Comparison of ENCODE assay signal across 23 mouse cellular contexts in the genomic region with DNA sequence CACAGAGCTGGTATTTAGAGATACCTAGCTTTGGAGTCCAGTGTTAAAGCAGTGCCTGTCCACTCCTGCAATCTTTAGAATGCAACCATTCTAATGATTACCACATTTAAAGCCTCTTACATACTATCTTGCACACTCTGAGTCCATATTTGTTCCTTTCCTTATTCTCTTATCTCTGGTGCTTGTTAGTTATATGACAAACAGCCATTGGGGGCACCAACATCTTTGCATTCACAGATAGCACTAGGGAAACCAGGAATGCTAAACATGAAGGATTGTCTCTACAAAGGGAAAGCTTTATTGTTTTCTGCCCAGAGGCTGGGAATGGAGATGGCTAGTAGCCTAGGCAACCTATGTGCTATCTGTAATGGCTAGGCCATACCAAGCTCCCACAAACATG. TPM values are rescaled to one million over a fixed set of nuclear protein-coding genes. Genes with fewer than 3 reads are reported as not detected.
DNase-seq lines count a peak whose midpoint lies in the region; ATAC-seq lines count a peak whose summit lies in the region.
"Had no signal": no experiment of that assay in that cellular context is flagged by ENCODE, and none has a peak within 500 bp of the region (broad histone marks: within the 10 kb centered on the region; RNA-seq: fewer than 3 reads in every experiment).

No protein-coding gene starts in this region.

- H3K4me3 ChIP-seq in heart, embryonic 12.5 days: no peak overlapping the region
- no peak overlapping the region for H3K4me3 ChIP-seq in liver, embryonic 12.5 days
- H3K4me3 ChIP-seq in liver, embryonic 15.5 days (replicated peaks): no peak overlapping the region
- H3K4me3 ChIP-seq in kidney, embryonic 14.5 days (ENCODE audit: low read length): no peak overlapping the region
- H3K4me3 ChIP-seq: forebrain, embryonic 12.5 days; forebrain, embryonic 15.5 days; heart, adult 2 months; heart, embryonic 10.5 days; hindbrain, embryonic 12.5 days had no signal

- peaks cover 3% of the 10 kb centered on the region; the same call in 1 of the 2 replicates for H3K9me3 ChIP-seq in heart, embryonic 12.5 days (replicated peaks)
- H3K9me3 ChIP-seq in liver, embryonic 12.5 days (replicated peaks): no peaks in the 10 kb centered on the region
- H3K9me3 ChIP-seq in liver, embryonic 15.5 days (replicated peaks): no peaks in the 10 kb centered on the region
- no peaks in the 10 kb centered on the region for H3K9me3 ChIP-seq in kidney, embryonic 14.5 days (ENCODE audit: control insufficient read depth, low read length)
- H3K9me3 ChIP-seq: forebrain, embryonic 12.5 days; forebrain, embryonic 15.5 days; heart, embryonic 10.5 days; hindbrain, embryonic 12.5 days had no signal

- peaks cover 34% of the 10 kb centered on the region for H3K36me3 ChIP-seq in heart, embryonic 12.5 days
- peaks cover 38% of the 10 kb centered on the region for H3K36me3 ChIP-seq in liver, embryonic 12.5 days
- peaks cover 18% of the 10 kb centered on the region for H3K36me3 ChIP-seq in liver, embryonic 15.5 days (replicated peaks)
- H3K36me3 ChIP-seq in kidney, embryonic 14.5 days (ENCODE audit: control insufficient read depth, insufficient read depth, low read length): peaks cover 4% of the 10 kb centered on the region; the same call in 1 of the 2 replicates

- no peak for ATAC-seq in heart, embryonic 12.5 days (ENCODE audit: insufficient number of reproducible peaks, low FRiP score)
- peak; percentile 45 for ATAC-seq in liver, embryonic 12.5 days
- ATAC-seq in liver, embryonic 15.5 days (ENCODE audit: insufficient read depth): peak; percentile 36; the same call in 1 of the 2 replicates
- ATAC-seq in megakaryocyte progenitor cell, adult 5-6 weeks (replicated peaks; ENCODE audit: poor library complexity): peak; percentile 22; the same call in 1 of the 2 replicates
- ATAC-seq in kidney, embryonic 14.5 days (ENCODE audit: low FRiP score, low TSS enrichment): no peak
- ATAC-seq: activated CD4-positive, CD25-positive, alpha-beta regulatory T cell, adult 4 months; forebrain, embryonic 15.5 days; hindbrain, embryonic 16.5 days had no signal

- no peak overlapping the region for H3K27ac ChIP-seq in heart, embryonic 12.5 days (ENCODE audit: poor library complexity, severe bottlenecking)
- H3K27ac ChIP-seq in liver, embryonic 12.5 days: peak overlapping the region; percentile 85
- H3K27ac ChIP-seq in liver, embryonic 15.5 days (replicated peaks): peak overlapping the region; percentile 85
- no peak overlapping the region for H3K27ac ChIP-seq in kidney, embryonic 14.5 days (ENCODE audit: low read depth, low read length)
- H3K27ac ChIP-seq: forebrain, embryonic 12.5 days; forebrain, embryonic 15.5 days; heart, adult 2 months; heart, embryonic 10.5 days; hindbrain, embryonic 12.5 days had no signal

- no peak overlapping the region for H3K9ac ChIP-seq in heart, embryonic 12.5 days
- no peak overlapping the region for H3K9ac ChIP-seq in liver, embryonic 12.5 days
- H3K9ac ChIP-seq in liver, embryonic 15.5 days: no peak overlapping the region
- H3K9ac ChIP-seq in kidney, embryonic 14.5 days (ENCODE audit: low read depth, low read length): no peak overlapping the region
- H3K9ac ChIP-seq: forebrain, embryonic 12.5 days; forebrain, embryonic 15.5 days; hindbrain, embryonic 12.5 days had no signal

- H3K4me2 ChIP-seq in heart, embryonic 12.5 days: no peak overlapping the region
- peak overlapping the region; percentile 14 for H3K4me2 ChIP-seq in liver, embryonic 12.5 days
- peak overlapping the region; percentile 59 for H3K4me2 ChIP-seq in liver, embryonic 15.5 days
- H3K4me2 ChIP-seq in kidney, embryonic 14.5 days (replicated peaks; ENCODE audit: low read depth, low read length): no peak overlapping the region
- H3K4me2 ChIP-seq: forebrain, embryonic 12.5 days; forebrain, embryonic 15.5 days; hindbrain, embryonic 12.5 days had no signal

- H3K27me3 ChIP-seq in heart, embryonic 12.5 days (replicated peaks): no peaks in the 10 kb centered on the region
- H3K27me3 ChIP-seq in liver, embryonic 12.5 days (replicated peaks): no peaks in the 10 kb centered on the region
- no peaks in the 10 kb centered on the region for H3K27me3 ChIP-seq in liver, embryonic 15.5 days
- H3K27me3 ChIP-seq in kidney, embryonic 14.5 days (ENCODE audit: control insufficient read depth, insufficient read depth, low read length): no peaks in the 10 kb centered on the region
- H3K27me3 ChIP-seq: forebrain, embryonic 12.5 days; forebrain, embryonic 15.5 days; hindbrain, embryonic 12.5 days had no signal

- no peaks in the 10 kb centered on the region; the same call in 1 of the 2 replicates for H3K4me1 ChIP-seq in heart, embryonic 12.5 days (replicated peaks)
- peaks cover 56% of the 10 kb centered on the region for H3K4me1 ChIP-seq in liver, embryonic 12.5 days
- H3K4me1 ChIP-seq in liver, embryonic 15.5 days (replicated peaks): peaks cover 61% of the 10 kb centered on the region
- H3K4me1 ChIP-seq in kidney, embryonic 14.5 days (ENCODE audit: control insufficient read depth, insufficient read depth, low read length): no peaks in the 10 kb centered on the region
- H3K4me1 ChIP-seq: forebrain, embryonic 12.5 days; forebrain, embryonic 15.5 days; heart, embryonic 10.5 days; hindbrain, embryonic 12.5 days had no signal

- peak; percentile 1 for DNase-seq in heart, adult 11 months
- DNase-seq in kidney, adult 8-10 months: no peak
- no peak for DNase-seq in spleen, postnatal 4 days (ENCODE audit: low spot score in 2 of 2)
- DNase-seq: adrenal gland, adult 8-10 months; adrenal gland, postnatal 25 days; cerebellum, adult 18-20 months; cerebellum, adult 9-10 months; cerebellum, postnatal 14 days; gastrocnemius, postnatal 25 days; heart, adult 2 months had no signal

RNA-seq across cellular contexts. Expression of gene Coa4, which starts 33.0 kb away (rescaled TPM):
- 18.9 and 19.2 TPM in 2 replicates for polyA plus RNA-seq in heart, embryonic 12.5 days (2016; fragmentation: Nextera tagmentation; extraction: Ambion mirVana)
- polyA plus RNA-seq in liver, embryonic 12.5 days (2016; fragmentation: Nextera tagmentation; extraction: Ambion mirVana): 15.1 and 18.1 TPM in 2 replicates
- 11.5 and 12.3 TPM in 2 replicates for polyA plus RNA-seq in liver, embryonic 15.5 days (2015; fragmentation: Nextera tagmentation; extraction: Ambion mirVana)
- 10.7 and 21.3 TPM in 2 replicates for total RNA-seq in megakaryocyte progenitor cell, adult 5-6 weeks (2015)
- 11.6 and 13.0 TPM in 2 replicates for total RNA-seq in megakaryocyte progenitor cell, adult 5-6 weeks (2017)
- 23.8 and 27.1 TPM in 2 replicates for polyA plus RNA-seq in kidney, embryonic 14.5 days (2014; fragmentation: Nextera tagmentation; extraction: Ambion mirVana)

RNA-seq across cellular contexts. Expression of gene Rab6a, which starts 37.3 kb away (rescaled TPM):
- 122 and 124 TPM in 2 replicates for polyA plus RNA-seq in heart, embryonic 12.5 days (2016; fragmentation: Nextera tagmentation; extraction: Ambion mirVana)
- polyA plus RNA-seq in liver, embryonic 12.5 days (2016; fragmentation: Nextera tagmentation; extraction: Ambion mirVana): 60.7 and 62.0 TPM in 2 replicates
- 39.1 TPM in 2 replicates for polyA plus RNA-seq in liver, embryonic 15.5 days (2015; fragmentation: Nextera tagmentation; extraction: Ambion mirVana)
- total RNA-seq in megakaryocyte progenitor cell, adult 5-6 weeks (2015): 74.1 and 84.7 TPM in 2 replicates
- total RNA-seq in megakaryocyte progenitor cell, adult 5-6 weeks (2017): 61.0 and 61.8 TPM in 2 replicates
- 100 and 120 TPM in 2 replicates for polyA plus RNA-seq in kidney, embryonic 14.5 days (2014; fragmentation: Nextera tagmentation; extraction: Ambion mirVana)

RNA-seq across cellular contexts. Expression of gene Mrpl48, which starts 38.2 kb away (rescaled TPM):
- 74.3 and 76.2 TPM in 2 replicates for polyA plus RNA-seq in heart, embryonic 12.5 days (2016; fragmentation: Nextera tagmentation; extraction: Ambion mirVana)
- 53.2 and 56.3 TPM in 2 replicates for polyA plus RNA-seq in liver, embryonic 12.5 days (2016; fragmentation: Nextera tagmentation; extraction: Ambion mirVana)
- 34.0 and 41.3 TPM in 2 replicates for polyA plus RNA-seq in liver, embryonic 15.5 days (2015; fragmentation: Nextera tagmentation; extraction: Ambion mirVana)
- 60.1 and 76.3 TPM in 2 replicates for total RNA-seq in megakaryocyte progenitor cell, adult 5-6 weeks (2015)
- total RNA-seq in megakaryocyte progenitor cell, adult 5-6 weeks (2017): 91.0 and 99.4 TPM in 2 replicates
- polyA plus RNA-seq in kidney, embryonic 14.5 days (2014; fragmentation: Nextera tagmentation; extraction: Ambion mirVana): 91.3 and 95.4 TPM in 2 replicates

RNA-seq across cellular contexts. Expression of gene Dnajb13, which starts 55.1 kb away (rescaled TPM):
- 0.10 and 0.28 TPM in 2 replicates for polyA plus RNA-seq in heart, embryonic 12.5 days (2016; fragmentation: Nextera tagmentation; extraction: Ambion mirVana)
- 2.5 TPM in 2 replicates for polyA plus RNA-seq in liver, embryonic 12.5 days (2016; fragmentation: Nextera tagmentation; extraction: Ambion mirVana)
- 2.9 and 3.8 TPM in 2 replicates for polyA plus RNA-seq in liver, embryonic 15.5 days (2015; fragmentation: Nextera tagmentation; extraction: Ambion mirVana)
- total RNA-seq in megakaryocyte progenitor cell, adult 5-6 weeks (2015): not detected in 2 replicates
- 0.17 TPM in 1 of 2 replicates, not detected in the other for total RNA-seq in megakaryocyte progenitor cell, adult 5-6 weeks (2017)
- 0.19 and 0.46 TPM in 2 replicates for polyA plus RNA-seq in kidney, embryonic 14.5 days (2014; fragmentation: Nextera tagmentation; extraction: Ambion mirVana)
- total RNA-seq: adrenal gland, postnatal 25 days; gastrocnemius, postnatal 25 days; heart, adult 2 months; heart, postnatal 25 days had no signal
- polyA plus RNA-seq: heart, embryonic 14.5 days had no signal

Comparison
In these comparisons a context has a peak if more than half of its experiments do, and no peak if none do; other contexts are left out.
1. ATAC-seq: peak in liver, embryonic 12.5 days (single experiment), liver, embryonic 15.5 days (single experiment) and megakaryocyte progenitor cell, adult 5-6 weeks (single experiment); none in heart, embryonic 12.5 days (single experiment) and kidney, embryonic 14.5 days (single experiment).
2. H3K27ac ChIP-seq: peak in liver, embryonic 12.5 days (single experiment) and liver, embryonic 15.5 days (single experiment); none in heart, embryonic 12.5 days (single experiment) and kidney, embryonic 14.5 days (single experiment).
3. H3K4me2 ChIP-seq: peak in liver, embryonic 12.5 days (single experiment) and liver, embryonic 15.5 days (single experiment); none in heart, embryonic 12.5 days (single experiment) and kidney, embryonic 14.5 days (single experiment).